Mouse (Mus musculus) effector memory CD4-positive, alpha-beta T cell, adult 5 months (primary cell): ENCODE measurements around the gene Arg1. TPM values are rescaled to one million over a fixed set of nuclear protein-coding genes. Genes with fewer than 3 reads are reported as not detected.

Experiments
- polyA plus RNA-seq: library from polyadenylated mRNA; unstranded; fragments of 100-300 nt; shearing (Covaris generic); gene quantifications from one replicate; pipeline ENCODE4 v1.2.1, GENCODE M21; 2017

Gene Arg1
- polyA plus RNA-seq, result not detected

DNA sequence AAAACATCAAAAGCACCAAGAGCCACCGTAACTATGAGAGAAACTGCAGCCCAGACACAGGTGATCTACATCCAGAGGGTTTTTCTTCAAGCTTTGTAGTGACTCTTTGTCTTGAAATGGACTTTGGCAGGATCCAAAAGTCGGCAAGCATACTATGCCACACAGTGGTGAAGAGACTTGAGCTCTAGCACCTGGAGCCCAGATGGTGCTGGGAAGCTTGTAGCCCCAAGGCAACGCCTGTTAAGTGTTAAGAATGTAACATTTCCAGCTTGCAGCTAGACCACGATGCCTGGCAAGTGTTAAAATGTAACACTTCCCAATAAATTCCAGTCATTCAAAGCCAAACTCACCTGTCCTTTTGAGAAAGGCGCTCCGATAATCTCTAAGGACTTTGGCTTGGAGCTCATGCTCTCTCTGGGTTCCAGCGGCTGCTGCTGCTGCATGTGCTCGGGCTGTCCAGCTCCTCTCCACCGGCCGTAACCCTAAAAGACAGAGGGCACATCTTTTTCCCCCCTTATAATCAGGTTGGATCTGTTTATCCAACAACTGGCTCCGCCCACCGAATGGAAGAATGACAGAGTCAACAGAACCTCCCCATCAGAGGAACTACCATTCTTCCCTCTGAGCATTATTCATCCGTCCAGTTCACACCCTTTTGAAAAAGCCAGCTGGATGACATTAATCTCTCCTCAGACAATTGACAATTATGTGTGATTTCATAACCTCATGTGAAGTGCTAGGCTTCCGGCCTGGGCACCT, at the start of gene Arg1:
Gene Arg1, minus strand, starts transcription at position 523 of the 759 bp plus-strand sequence.

DNA sequence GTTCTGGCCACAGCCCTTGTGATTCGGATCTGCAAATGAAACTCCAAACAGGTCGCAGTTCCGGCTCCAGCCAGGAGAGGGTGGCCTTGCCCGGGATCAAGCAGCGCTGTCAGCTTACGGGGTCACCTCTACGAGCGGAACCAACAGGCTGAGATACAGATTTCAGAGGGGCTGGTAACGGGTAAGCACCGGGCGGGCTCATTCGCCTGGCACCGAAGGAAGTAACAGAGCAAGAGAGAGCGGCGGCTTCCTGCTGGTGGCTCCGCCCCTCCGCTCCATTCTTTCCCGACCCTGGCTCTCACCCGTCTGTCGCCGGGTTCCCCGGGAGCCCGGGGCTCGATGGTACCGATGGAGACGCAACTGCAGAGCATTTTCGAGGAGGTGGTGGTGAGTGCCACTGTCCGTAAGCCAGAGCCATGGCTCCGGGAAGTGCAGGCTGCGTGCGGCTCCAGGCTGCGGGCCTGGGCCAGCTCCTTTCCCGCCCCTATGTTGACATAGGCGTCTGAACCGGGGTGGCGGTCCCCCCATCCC, 57.5 kb downstream of the Arg1 start, which contains the start of gene Med23:
Gene Med23, plus strand, starts transcription at position 227 of the 531 bp plus-strand sequence.

Other genes with a start within 250 kb of the Arg1 start
- 20.6 TPM for gene Enpp1, start 215.3 kb downstream of the Arg1 start, polyA plus RNA-seq
- 0.34 TPM for gene Enpp3, start 84.7 kb downstream of the Arg1 start, polyA plus RNA-seq
- 28.5 TPM for gene Med23, start 57.5 kb downstream of the Arg1 start, polyA plus RNA-seq